Mouse (Mus musculus) c-Kit-positive CD71-negative TER-119-negative erythroid progenitor cells, embryonic 14.5 days (primary cell): ENCODE measurements at regions not wholly inside any gene's neighbourhood (a gene's known extent, or its start where the extent isn't known, plus 50 kb on each side); places are given as distances from the start of the nearest gene placed in this dataset.

ENCODE experiments used
- DNase-seq: peaks from one replicate; pipeline ENCODE4 v3.0.0-alpha.2; 2013; ENCODE audit warnings: low read depth

- no peak for DNase-seq
Measured at GRCm38 (mm10) chr2:75324146-75324749, 334.8 kb upstream of the Hnrnpa3 start.

- no peak for DNase-seq
Measured at GRCm38 (mm10) chr2:75329598-75329997, 329.5 kb upstream of the Hnrnpa3 start.

- peak; percentile 16 for DNase-seq
Measured at GRCm38 (mm10) chr2:75341310-75341709, 317.8 kb upstream of the Hnrnpa3 start.

- no peak for DNase-seq
Measured at GRCm38 (mm10) chr2:75341726-75342280, 317.3 kb upstream of the Hnrnpa3 start.

GRCm38 (mm10) chr2:75350902-75351301 lies 308.2 kb upstream of the Hnrnpa3 start:
- no peak for DNase-seq

GRCm38 (mm10) chr2:75351965-75352364 lies 307.1 kb upstream of the Hnrnpa3 start:
- DNase-seq: no peak

- DNase-seq: no peak
Measured at GRCm38 (mm10) chr2:75352564-75352963, 306.5 kb upstream of the Hnrnpa3 start.

- DNase-seq: no peak
Measured at GRCm38 (mm10) chr2:75356691-75357375, 302.2 kb upstream of the Hnrnpa3 start.

- no peak for DNase-seq
Measured at GRCm38 (mm10) chr2:75357516-75357915, 301.5 kb upstream of the Hnrnpa3 start.

- DNase-seq: no peak
Measured at GRCm38 (mm10) chr2:75360936-75361335, 298.1 kb upstream of the Hnrnpa3 start.

GRCm38 (mm10) chr2:75376666-75377065 lies 282.4 kb upstream of the Hnrnpa3 start:
- no peak for DNase-seq

GRCm38 (mm10) chr2:75385551-75386263 lies 273.4 kb upstream of the Hnrnpa3 start:
- DNase-seq: no peak

- DNase-seq: no peak
Measured at GRCm38 (mm10) chr2:75386636-75387035, 272.4 kb upstream of the Hnrnpa3 start.

- no peak for DNase-seq
Measured at GRCm38 (mm10) chr2:75392041-75392440, 267.0 kb upstream of the Hnrnpa3 start.

- DNase-seq: no peak
Measured at GRCm38 (mm10) chr2:75394928-75395673, 264.0 kb upstream of the Hnrnpa3 start.

GRCm38 (mm10) chr2:75396016-75396415 lies 263.0 kb upstream of the Hnrnpa3 start:
- no peak for DNase-seq

GRCm38 (mm10) chr2:75400291-75400870 lies 258.7 kb upstream of the Hnrnpa3 start:
- no peak for DNase-seq

- no peak for DNase-seq
Measured at GRCm38 (mm10) chr2:75403791-75404190, 255.3 kb upstream of the Hnrnpa3 start.

GRCm38 (mm10) chr2:75405524-75406214 lies 253.4 kb upstream of the Hnrnpa3 start:
- no peak for DNase-seq

- no peak for DNase-seq
Measured at GRCm38 (mm10) chr2:75406721-75407455, 252.2 kb upstream of the Hnrnpa3 start.
